ENCODE assay signal across 17 mouse cellular contexts in genomic region chr17:15995493-15995892, GRCm38 (mm10).
"Had no signal": no experiment of that assay in that cellular context is flagged by ENCODE, and none has a peak within 500 bp of the region (broad histone marks: within the 10 kb centered on the region; RNA-seq: fewer than 3 reads in every experiment).

No protein-coding gene starts in this region.

- H3K9ac ChIP-seq: neural tube, embryonic 12.5 days; neural tube, embryonic 13.5 days; neural tube, embryonic 15.5 days; stomach, embryonic 15.5 days had no signal

- H3K4me3 ChIP-seq: neural tube, embryonic 12.5 days; neural tube, embryonic 13.5 days; neural tube, embryonic 15.5 days; stomach, embryonic 15.5 days had no signal

- H3K27me3 ChIP-seq: neural tube, embryonic 12.5 days; neural tube, embryonic 13.5 days; neural tube, embryonic 15.5 days; stomach, embryonic 15.5 days had no signal

- DNase-seq: retina, postnatal 1 day; right cerebral cortex, adult 18-20 months; right cerebral cortex, postnatal 14 days; right cerebral cortex, postnatal 25 days; right cerebral cortex, postnatal 4 days; spleen, adult 18-20 months; thymus, adult 18-20 months; thymus, adult 2 months; thymus, postnatal 14 days; thymus, postnatal 25 days; thymus, postnatal 36 days; thymus, postnatal 4 days had no signal

- H3K4me2 ChIP-seq: neural tube, embryonic 12.5 days; neural tube, embryonic 13.5 days; neural tube, embryonic 15.5 days; stomach, embryonic 15.5 days had no signal

- H3K27ac ChIP-seq: neural tube, embryonic 12.5 days; neural tube, embryonic 15.5 days; stomach, embryonic 15.5 days; stomach, postnatal 0 days had no signal

- H3K9me3 ChIP-seq: neural tube, embryonic 12.5 days; neural tube, embryonic 15.5 days; stomach, embryonic 15.5 days had no signal

- H3K36me3 ChIP-seq: neural tube, embryonic 12.5 days; neural tube, embryonic 13.5 days; neural tube, embryonic 15.5 days; stomach, embryonic 15.5 days had no signal
